Mouse (Mus musculus): Measurements from ENCODE around the gene Fus. TPM values are rescaled to one million over a fixed set of nuclear protein-coding genes. Genes with fewer than 3 reads are reported as not detected.

The Fus gene
- polyA plus RNA-seq, 1 experiment from 2014 or later = 57.9 TPM

GRCm38 (mm10) chr7:127925252-127925651 lies 42.0 kb upstream of the Fus start:
- peak overlapping the region; percentile 18; the same call in 1 of the 2 replicates for H3K9ac ChIP-seq
- 63% methylated on average over 5 of the region's 5 CpGs for WGBS
- H3K4me3 ChIP-seq (ENCODE audit: low read depth, low read length) = no peak overlapping the region
- peak overlapping the region; percentile 93 for H3K27ac ChIP-seq (ENCODE audit: low read depth)
- H3K9me3 ChIP-seq (ENCODE audit: low read depth, low read length) = no peaks in the 10 kb centered on the region
- H3K4me1 ChIP-seq (ENCODE audit: insufficient read depth) = peaks cover 12% of the 10 kb centered on the region; the same call in 1 of the 2 replicates
- DNase-seq (peak; percentile 81), ATAC-seq (ENCODE audit: insufficient read depth) (peak; percentile 75)
- peaks cover 5% of the 10 kb centered on the region; the same call in 1 of the 2 replicates for H3K27me3 ChIP-seq (ENCODE audit: insufficient read depth, low read length)
- peaks cover 54% of the 10 kb centered on the region for H3K36me3 ChIP-seq (ENCODE audit: insufficient read depth)
- TF ChIP-seq CTCF (IDR thresholded peaks at IDR 0.05; ENCODE audit: low read depth) = no peak
- H3K4me2 ChIP-seq = peak overlapping the region; percentile 37; the same call in 1 of the 2 replicates

- peak overlapping the region; percentile 18; the same call in 1 of the 2 replicates for H3K9ac ChIP-seq
- ATAC-seq (ENCODE audit: insufficient read depth) = no peak
- peak overlapping the region; percentile 23; the same call in 1 of the 2 replicates for H3K4me2 ChIP-seq
- H3K27ac ChIP-seq (ENCODE audit: low read depth) = peak overlapping the region; percentile 93
- no peak for TF ChIP-seq CTCF (IDR thresholded peaks at IDR 0.05; ENCODE audit: low read depth)
- no peak overlapping the region for H3K4me3 ChIP-seq (ENCODE audit: low read depth, low read length)
- no peak for DNase-seq
- peaks cover 5% of the 10 kb centered on the region; the same call in 1 of the 2 replicates for H3K27me3 ChIP-seq (ENCODE audit: insufficient read depth, low read length)
- no peaks in the 10 kb centered on the region for H3K9me3 ChIP-seq (ENCODE audit: low read depth, low read length)
- WGBS = 71% methylated on average over 8 of the region's 8 CpGs
- H3K36me3 ChIP-seq (ENCODE audit: insufficient read depth) = peaks cover 47% of the 10 kb centered on the region
- peaks cover 12% of the 10 kb centered on the region; the same call in 1 of the 2 replicates for H3K4me1 ChIP-seq (ENCODE audit: insufficient read depth)
Observed at GRCm38 (mm10) chr7:127926066-127926465, 41.2 kb upstream of the Fus start.

GRCm38 (mm10) chr7:127926846-127927245 lies 40.4 kb upstream of the Fus start:
- Histone ChIP-seq H3K4me1 (ENCODE audit: insufficient read depth) (peaks cover 18% of the 10 kb centered on the region), H3K27ac (ENCODE audit: low read depth) (peak overlapping the region; percentile 93; the same call in 1 of the 2 replicates), H3K9me3 (ENCODE audit: low read depth, low read length) (no peaks in the 10 kb centered on the region), H3K27me3 (ENCODE audit: insufficient read depth, low read length) (peaks cover 5% of the 10 kb centered on the region; the same call in 1 of the 2 replicates), H3K4me3 (ENCODE audit: low read depth, low read length) (no peak overlapping the region), H3K36me3 (ENCODE audit: insufficient read depth) (peaks cover 47% of the 10 kb centered on the region), H3K9ac (no peak overlapping the region), H3K4me2 (no peak overlapping the region; the same call in 1 of the 2 replicates)
- DNase-seq (no peak), ATAC-seq (ENCODE audit: insufficient read depth) (no peak)
- 77% methylated on average over 11 of the region's 11 CpGs for WGBS
- no peak for TF ChIP-seq CTCF (IDR thresholded peaks at IDR 0.05; ENCODE audit: low read depth)

GRCm38 (mm10) chr7:127927726-127928125 lies 39.5 kb upstream of the Fus start:
- Histone ChIP-seq H3K4me1 (ENCODE audit: insufficient read depth) (peaks cover 18% of the 10 kb centered on the region), H3K9ac (no peak overlapping the region)
- WGBS = 74% methylated on average over 11 of the region's 11 CpGs

GRCm38 (mm10) chr7:127928596-127928995 lies 38.7 kb upstream of the Fus start:
- H3K4me1 ChIP-seq (ENCODE audit: insufficient read depth) = peaks cover 12% of the 10 kb centered on the region
- TF ChIP-seq CTCF (IDR thresholded peaks at IDR 0.05; ENCODE audit: low read depth) = peak; percentile 20; the same call in 1 of the 2 replicates
- 40% methylated on average over 5 of the region's 5 CpGs for WGBS

More at GRCm38 (mm10) chr7:127927726-127928125, 39.5 kb upstream of the Fus start:
- H3K4me2 ChIP-seq = peak overlapping the region; percentile 57
- no peak for TF ChIP-seq CTCF (IDR thresholded peaks at IDR 0.05; ENCODE audit: low read depth)
- no peak for ATAC-seq (ENCODE audit: insufficient read depth)
- H3K27me3 ChIP-seq (ENCODE audit: insufficient read depth, low read length) = peaks cover 5% of the 10 kb centered on the region; the same call in 1 of the 2 replicates
- no peak for DNase-seq
- peak overlapping the region; percentile 42 for H3K4me3 ChIP-seq (ENCODE audit: low read depth, low read length)
- H3K27ac ChIP-seq (ENCODE audit: low read depth) = no peak overlapping the region
- peaks cover 44% of the 10 kb centered on the region for H3K36me3 ChIP-seq (ENCODE audit: insufficient read depth)
- no peaks in the 10 kb centered on the region for H3K9me3 ChIP-seq (ENCODE audit: low read depth, low read length)

GRCm38 (mm10) chr7:127929923-127930322 lies 37.3 kb upstream of the Fus start, which contains the start of gene Prss8:
TSS of gene Prss8 (minus strand) at chr7:127930104.
- ATAC-seq (ENCODE audit: insufficient read depth) (no peak), DNase-seq (peak; percentile 69)
- WGBS = 9% methylated on average over 6 of the region's 6 CpGs
- H3K36me3 ChIP-seq (ENCODE audit: insufficient read depth) = peaks cover 22% of the 10 kb centered on the region
- peaks cover 5% of the 10 kb centered on the region; the same call in 1 of the 2 replicates for H3K27me3 ChIP-seq (ENCODE audit: insufficient read depth, low read length)
- peak within 1 kb of the TSS; percentile 54 for H3K9ac ChIP-seq
- H3K9me3 ChIP-seq (ENCODE audit: low read depth, low read length) = no peaks in the 10 kb centered on the region
- H3K4me3 ChIP-seq (ENCODE audit: low read depth, low read length) = peak within 1 kb of the TSS; percentile 42
- H3K4me1 ChIP-seq (ENCODE audit: insufficient read depth) = peaks cover 6% of the 10 kb centered on the region
- H3K4me2 ChIP-seq = peak within 1 kb of the TSS; percentile 57
- TF ChIP-seq CTCF (IDR thresholded peaks at IDR 0.05; ENCODE audit: low read depth) = no peak
- peak within 1 kb of the TSS; percentile 74 for H3K27ac ChIP-seq (ENCODE audit: low read depth)

More at GRCm38 (mm10) chr7:127928596-127928995, 38.7 kb upstream of the Fus start:
- Histone ChIP-seq H3K27ac (ENCODE audit: low read depth) (peak overlapping the region; percentile 74), H3K9ac (peak overlapping the region; percentile 54; the same call in 1 of the 2 replicates), H3K4me3 (ENCODE audit: low read depth, low read length) (peak overlapping the region; percentile 42), H3K36me3 (ENCODE audit: insufficient read depth) (peaks cover 35% of the 10 kb centered on the region), H3K27me3 (ENCODE audit: insufficient read depth, low read length) (peaks cover 5% of the 10 kb centered on the region; the same call in 1 of the 2 replicates), H3K9me3 (ENCODE audit: low read depth, low read length) (no peaks in the 10 kb centered on the region), H3K4me2 (peak overlapping the region; percentile 57)
- no peak for ATAC-seq (ENCODE audit: insufficient read depth)
- DNase-seq = no peak

- ATAC-seq (ENCODE audit: insufficient read depth) = no peak
- DNase-seq = no peak
- TF ChIP-seq CTCF (IDR thresholded peaks at IDR 0.05; ENCODE audit: low read depth) = no peak
- Histone ChIP-seq H3K36me3 (ENCODE audit: insufficient read depth) (peaks cover 15% of the 10 kb centered on the region), H3K9me3 (ENCODE audit: low read depth, low read length) (no peaks in the 10 kb centered on the region), H3K4me3 (ENCODE audit: low read depth, low read length) (no peak overlapping the region), H3K27ac (ENCODE audit: low read depth) (peak overlapping the region; percentile 56; the same call in 1 of the 2 replicates), H3K4me1 (ENCODE audit: insufficient read depth) (peaks cover 6% of the 10 kb centered on the region), H3K27me3 (ENCODE audit: insufficient read depth, low read length) (peaks cover 5% of the 10 kb centered on the region; the same call in 1 of the 2 replicates), H3K4me2 (peak overlapping the region; percentile 57), H3K9ac (no peak overlapping the region)
- WGBS = 62% methylated on average over 5 of the region's 5 CpGs
Observed at GRCm38 (mm10) chr7:127930636-127931035, 36.6 kb upstream of the Fus start.
